Mouse (Mus musculus) retina, postnatal 7 days (tissue): ENCODE results near the gene Mtss1l.
"Not testable (repeated sequence)": the region's sequence is repeated elsewhere in the genome, so short reads cannot be mapped to it uniquely, and the experiment has no call there.

Experiments used
- DNase-seq: peaks from one replicate; pipeline ENCODE4 v3.0.0-alpha.2; 2012; ENCODE audit warnings: low read depth, low spot score

Mtss1l gene

DNA sequence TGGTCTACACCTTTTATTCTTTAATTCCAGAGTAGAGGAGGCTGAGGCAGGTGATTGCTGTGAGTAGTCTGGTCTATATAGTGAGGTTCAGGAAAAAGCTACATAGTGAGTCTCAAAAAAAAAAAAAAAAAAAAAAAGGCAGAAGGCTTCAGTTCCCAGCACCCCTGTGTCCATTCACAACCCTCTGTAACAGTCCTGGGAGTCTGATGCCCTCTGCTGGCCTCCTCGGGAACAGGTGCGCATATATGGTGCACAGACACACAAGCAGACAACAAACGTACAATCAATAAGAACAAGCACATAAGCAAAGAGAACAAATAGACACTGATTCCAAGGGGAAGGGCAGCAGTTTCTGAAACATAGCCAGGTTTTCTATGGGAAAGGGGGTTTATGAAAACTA lies 55.1 kb downstream of the Mtss1l start:
- no peak for DNase-seq

- DNase-seq = no peak
Measured at GRCm38 (mm10) chr8:110779924-110780718, 58.8 kb downstream of the Mtss1l start.

GRCm38 (mm10) chr8:110785366-110785765 lies 64.1 kb downstream of the Mtss1l start:
- DNase-seq = no peak

GRCm38 (mm10) chr8:110786501-110786900 lies 65.2 kb downstream of the Mtss1l start:
- not testable (repeated sequence) for DNase-seq

GRCm38 (mm10) chr8:110786934-110787333 lies 65.7 kb downstream of the Mtss1l start:
- no peak for DNase-seq

- DNase-seq = no peak
Measured at GRCm38 (mm10) chr8:110787411-110787954, 66.2 kb downstream of the Mtss1l start.

DNA sequence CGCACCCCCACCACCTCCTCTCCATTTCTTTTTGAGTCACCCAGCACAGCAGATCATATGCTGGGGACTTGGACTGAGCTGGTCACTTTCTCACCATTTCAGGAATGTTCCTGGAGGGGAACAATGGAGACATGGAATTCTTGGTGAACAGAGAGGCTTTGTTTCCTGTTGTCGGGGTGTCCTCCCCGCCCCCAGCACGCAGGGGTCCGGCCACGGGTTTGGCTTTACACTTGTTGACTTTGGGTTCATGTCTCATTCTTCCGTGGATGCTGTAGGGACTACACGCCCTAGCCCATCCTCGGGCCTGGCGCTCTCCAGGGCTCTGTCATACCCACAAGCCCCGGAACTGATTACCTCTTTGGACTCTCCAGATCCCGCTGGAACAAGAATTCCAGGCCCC lies 67.7 kb downstream of the Mtss1l start:
- DNase-seq = no peak

DNA sequence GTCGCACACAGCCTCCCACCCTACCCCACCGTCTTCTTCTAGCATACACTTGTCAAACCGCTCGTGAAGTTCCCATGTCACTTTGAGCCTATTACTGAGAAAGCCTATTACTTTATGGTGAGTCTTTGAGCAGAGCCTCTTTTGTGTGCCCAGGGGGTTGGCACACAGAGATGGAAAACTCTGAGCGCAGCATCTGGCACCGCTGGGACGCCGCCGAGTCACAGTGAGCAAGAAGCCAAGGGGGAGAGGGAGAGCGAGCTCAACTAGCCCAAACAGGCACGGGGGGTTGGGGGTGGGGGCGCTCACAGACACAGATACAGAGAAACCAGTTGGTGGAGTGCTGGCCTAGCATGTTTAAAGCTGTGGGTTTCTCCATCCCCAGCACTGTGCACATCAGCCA lies 68.3 kb downstream of the Mtss1l start:
- DNase-seq = no peak

- no peak for DNase-seq
Measured at GRCm38 (mm10) chr8:110790270-110790669, 69.0 kb downstream of the Mtss1l start.
